ENCODE assay signal across 30 mouse cellular contexts in genomic region chr4:84627616-84628015, GRCm38 (mm10). TPM values are rescaled to one million over a fixed set of nuclear protein-coding genes. Genes with fewer than 3 reads are reported as not detected.
A peak's percentile ranks its signal among the peaks of the same experiment; 100 is the strongest.
DNase-seq lines count a peak whose midpoint lies in the region; ATAC-seq lines count a peak whose summit lies in the region.
"Had no signal": no experiment of that assay in that cellular context is flagged by ENCODE, and none has a peak within 500 bp of the region (broad histone marks: within the 10 kb centered on the region; RNA-seq: fewer than 3 reads in every experiment).

No protein-coding gene starts in this region.

- no peak overlapping the region for H3K27ac ChIP-seq in forebrain, embryonic 15.5 days (replicated peaks)
- H3K27ac ChIP-seq: embryonic facial prominence, embryonic 10.5 days; embryonic facial prominence, embryonic 13.5 days; forebrain, embryonic 10.5 days; forebrain, embryonic 13.5 days; gastrocnemius, adult 2 months; heart, embryonic 15.5 days; hindbrain, embryonic 10.5 days; hindbrain, embryonic 13.5 days; intestine, embryonic 15.5 days had no signal

- peak; percentile 27 for DNase-seq in adrenal gland, postnatal 10 days
- no peak for DNase-seq in adrenal gland, postnatal 4 days (ENCODE audit: low spot score in 2 of 2)
- peak; percentile 41 for DNase-seq in kidney, adult 9 months
- no peak for DNase-seq in kidney, postnatal 10 days
- DNase-seq in adipocyte (ENCODE audit: low spot score), result peak; percentile 73
- DNase-seq in gonadal fat pad, adult 2 months (ENCODE audit: low read depth), result peak; percentile 71
- DNase-seq: B cell, adult 2 months; cerebellum, adult 11-12 months; cerebellum, adult 8-10 months; cerebellum, postnatal 10 days; cerebellum, postnatal 36 days; embryo, embryonic 11 days; forebrain, postnatal 0 days; gastrocnemius, adult 2 months; gastrocnemius, postnatal 14 days; heart, postnatal 10 days; heart, postnatal 36 days had no signal

- no peaks in the 10 kb centered on the region for H3K9me3 ChIP-seq in forebrain, embryonic 15.5 days
- H3K9me3 ChIP-seq: embryonic facial prominence, embryonic 10.5 days; embryonic facial prominence, embryonic 13.5 days; forebrain, embryonic 10.5 days; forebrain, embryonic 13.5 days; heart, embryonic 12.5 days; heart, embryonic 15.5 days; hindbrain, embryonic 10.5 days; hindbrain, embryonic 13.5 days; intestine, embryonic 15.5 days had no signal

- 92% methylated on average over 7 of the region's 7 CpGs for WGBS in forebrain, embryonic 15.5 days

- no peak for ATAC-seq in forebrain, embryonic 15.5 days (replicated peaks)
- ATAC-seq: forebrain, embryonic 13.5 days; forebrain, postnatal 0 days; hindbrain, embryonic 16.5 days had no signal

- no peaks in the 10 kb centered on the region for H3K36me3 ChIP-seq in forebrain, embryonic 15.5 days
- H3K36me3 ChIP-seq: embryonic facial prominence, embryonic 10.5 days; embryonic facial prominence, embryonic 13.5 days; forebrain, embryonic 10.5 days; heart, embryonic 12.5 days; heart, embryonic 15.5 days; hindbrain, embryonic 10.5 days; hindbrain, embryonic 13.5 days; intestine, embryonic 15.5 days had no signal

- H3K4me3 ChIP-seq in forebrain, embryonic 15.5 days, result no peak overlapping the region
- H3K4me3 ChIP-seq: embryonic facial prominence, embryonic 10.5 days; embryonic facial prominence, embryonic 13.5 days; erythroblast, embryonic 14.5 days; forebrain, embryonic 10.5 days; forebrain, embryonic 13.5 days; gastrocnemius, adult 2 months; heart, embryonic 12.5 days; heart, embryonic 15.5 days; hindbrain, embryonic 10.5 days; hindbrain, embryonic 13.5 days; intestine, embryonic 15.5 days had no signal

- H3K27me3 ChIP-seq in forebrain, embryonic 15.5 days, result peaks cover 6% of the 10 kb centered on the region; the same call in 1 of the 2 replicates
- H3K27me3 ChIP-seq: embryonic facial prominence, embryonic 13.5 days; forebrain, embryonic 13.5 days; heart, embryonic 12.5 days; heart, embryonic 15.5 days; intestine, embryonic 15.5 days had no signal

- no peak overlapping the region for H3K9ac ChIP-seq in forebrain, embryonic 15.5 days (replicated peaks)
- H3K9ac ChIP-seq: embryonic facial prominence, embryonic 13.5 days; forebrain, embryonic 13.5 days; forebrain, postnatal 0 days; heart, embryonic 12.5 days; heart, embryonic 15.5 days; hindbrain, embryonic 13.5 days; intestine, embryonic 15.5 days had no signal

- no peaks in the 10 kb centered on the region for H3K4me1 ChIP-seq in forebrain, embryonic 15.5 days
- H3K4me1 ChIP-seq: forebrain, embryonic 13.5 days; heart, embryonic 12.5 days; heart, embryonic 15.5 days; hindbrain, embryonic 13.5 days; intestine, embryonic 15.5 days had no signal

- no peak overlapping the region for H3K4me2 ChIP-seq in forebrain, embryonic 15.5 days (replicated peaks)
- H3K4me2 ChIP-seq: embryonic facial prominence, embryonic 13.5 days; forebrain, embryonic 13.5 days; heart, embryonic 12.5 days; heart, embryonic 15.5 days; hindbrain, embryonic 13.5 days; intestine, embryonic 15.5 days had no signal

RNA-seq across cellular contexts. Expression of gene Bnc2, which starts 47.5 kb away (rescaled TPM):
- total RNA-seq in adrenal gland, postnatal 10 days (2021), result 1 to 10 TPM; 8.2 to 9.7 TPM
- 10 to 100 TPM; 14.6 to 17.3 TPM for total RNA-seq in adrenal gland, postnatal 4 days (2021)
- polyA plus RNA-seq in gonadal fat pad, adult 2 months (2012; rRNA removed), result 6.8 and 11.0 TPM in 2 replicates
- polyA plus RNA-seq in forebrain, embryonic 15.5 days (2015; fragmentation: Nextera tagmentation; extraction: Ambion mirVana), result 2.3 and 2.7 TPM in 2 replicates
- total RNA-seq: MEL had no signal
- polyA plus RNA-seq: erythroblast, embryonic 14.5 days had no signal

Comparison
In these comparisons a context has a peak if more than half of its experiments do, and no peak if none do; other contexts are left out.
1. DNase-seq: peak in adrenal gland, postnatal 10 days (single experiment), kidney, adult 9 months (single experiment), adipocyte (single experiment) and gonadal fat pad, adult 2 months (single experiment); none in adrenal gland, postnatal 4 days (0 of 2) and kidney, postnatal 10 days (single experiment).